Mouse (Mus musculus) midbrain, embryonic 13.5 days (tissue): Measurements from ENCODE around the gene Zc3h4. TPM values are rescaled to one million over a fixed set of nuclear protein-coding genes. Genes with fewer than 3 reads are reported as not detected.
A peak's percentile ranks its signal among the peaks of the same experiment; 100 is the strongest.

ENCODE experiments used
- ATAC-seq: fragments of 200-750 bp; cut with Nextera tagmentation; 2 replicates; pipeline ENCODE4 v1.8.0; 2017; ENCODE audit warnings: mild to moderate bottlenecking, moderate TSS enrichment, moderate library complexity
- H3K27ac ChIP-seq: fragments of 300-500 bp; sonication (generic); 2 replicates; pipeline ENCODE4 v1.5.1; 2015; ENCODE audit warnings: inconsistent platforms, mild to moderate bottlenecking, moderate library complexity
- H3K27me3 ChIP-seq: fragments of 300-500 bp; sonication (generic); 2 replicates; pipeline ENCODE4 v1.6.1; 2015; ENCODE audit warnings: mild to moderate bottlenecking, inconsistent platforms
- H3K36me3 ChIP-seq: fragments of 300-500 bp; sonication (generic); 2 replicates; pipeline ENCODE4 v1.6.1; 2015; ENCODE audit warnings: mild to moderate bottlenecking, inconsistent platforms
- H3K4me1 ChIP-seq: fragments of 300-500 bp; sonication (generic); replicated peaks from 2 replicates; pipeline ENCODE4 v1.6.1; 2015; ENCODE audit warnings: inconsistent platforms
- H3K4me2 ChIP-seq: fragments of 300-500 bp; sonication (generic); replicated peaks from 2 replicates; pipeline ENCODE4 v1.6.1; 2015; ENCODE audit warnings: moderate library complexity, mild to moderate bottlenecking, inconsistent platforms
- H3K4me3 ChIP-seq: fragments of 300-500 bp; sonication (generic); replicated peaks from 2 replicates; pipeline ENCODE4 v1.5.1; 2015; ENCODE audit warnings: mild to moderate bottlenecking, inconsistent platforms
- H3K9ac ChIP-seq: fragments of 300-500 bp; sonication (generic); replicated peaks from 2 replicates; pipeline ENCODE4 v1.6.1; 2015; ENCODE audit warnings: mild to moderate bottlenecking, inconsistent platforms
- H3K9me3 ChIP-seq: fragments of 300-500 bp; sonication (generic); 2 replicates; pipeline ENCODE4 v1.6.1; 2016; ENCODE audit warnings: mild to moderate bottlenecking, inconsistent platforms
- WGBS: fragments of 180-500 bp; shearing (Covaris S2); methylation state at CpG from one replicate; pipeline ENCODE4 v1.1.7; 2015; 5-methylcytosine and 5-hydroxymethylcytosine counted together
- polyA plus RNA-seq: library from polyadenylated mRNA; unstranded; fragments of >200 nt; fragmentation: Nextera tagmentation; extraction: Ambion mirVana; gene quantifications from 2 replicates; pipeline ENCODE4 v1.2.1, GENCODE M21; 2015

The Zc3h4 gene
- polyA plus RNA-seq, 1 experiment from 2014 or later: 22.1 TPM

GRCm38 (mm10) chr7:16402968-16403948, 2.5 kb downstream of the Zc3h4 start:
- Histone ChIP-seq H3K27ac (peak overlapping the region; percentile 100), H3K4me1 (peaks cover 44% of the 10 kb centered on the region), H3K4me3 (peak overlapping the region; percentile 82), H3K36me3 (no peaks in the 10 kb centered on the region), H3K4me2 (peak overlapping the region; percentile 90), H3K9ac (peak overlapping the region; percentile 100), H3K9me3 (no peaks in the 10 kb centered on the region), H3K27me3 (no peaks in the 10 kb centered on the region)
- 26% methylated on average over 21 of the region's 21 CpGs for WGBS
- no peak for ATAC-seq

GRCm38 (mm10) chr7:16404315-16405072, 3.8 kb downstream of the Zc3h4 start:
- WGBS: 85% methylated on average over 3 of the region's 3 CpGs
- peak overlapping the region; percentile 35 for H3K4me2 ChIP-seq

GRCm38 (mm10) chr7:16405073-16405455, 4.4 kb downstream of the Zc3h4 start:
- WGBS: 88% methylated on average over 2 of the region's 2 CpGs
- Histone ChIP-seq H3K4me1 (peaks cover 35% of the 10 kb centered on the region), H3K36me3 (no peaks in the 10 kb centered on the region), H3K9me3 (no peaks in the 10 kb centered on the region), H3K27me3 (no peaks in the 10 kb centered on the region), H3K4me3 (peak overlapping the region; percentile 8; the same call in 1 of the 2 replicates), H3K27ac (peak overlapping the region; percentile 27), H3K9ac (peak overlapping the region; percentile 49), H3K4me2 (peak overlapping the region; percentile 35)
- no peak for ATAC-seq

More at GRCm38 (mm10) chr7:16404315-16405072, 3.8 kb downstream of the Zc3h4 start:
- Histone ChIP-seq H3K27me3 (no peaks in the 10 kb centered on the region), H3K36me3 (no peaks in the 10 kb centered on the region), H3K27ac (peak overlapping the region; percentile 27), H3K9me3 (no peaks in the 10 kb centered on the region), H3K9ac (peak overlapping the region; percentile 49), H3K4me1 (peaks cover 35% of the 10 kb centered on the region), H3K4me3 (no peak overlapping the region; the same call in 1 of the 2 replicates)
- no peak for ATAC-seq

- Histone ChIP-seq H3K27me3 (no peaks in the 10 kb centered on the region), H3K4me2 (peak overlapping the region; percentile 35), H3K4me1 (peaks cover 35% of the 10 kb centered on the region), H3K9ac (peak overlapping the region; percentile 49), H3K36me3 (no peaks in the 10 kb centered on the region), H3K27ac (peak overlapping the region; percentile 27), H3K4me3 (peak overlapping the region; percentile 8; the same call in 1 of the 2 replicates), H3K9me3 (no peaks in the 10 kb centered on the region)
- 78% methylated on average over 11 of the region's 11 CpGs for WGBS
- ATAC-seq: no peak
These were observed 5.0 kb downstream of the Zc3h4 start for GRCm38 (mm10) chr7:16405516-16406351.

DNA sequence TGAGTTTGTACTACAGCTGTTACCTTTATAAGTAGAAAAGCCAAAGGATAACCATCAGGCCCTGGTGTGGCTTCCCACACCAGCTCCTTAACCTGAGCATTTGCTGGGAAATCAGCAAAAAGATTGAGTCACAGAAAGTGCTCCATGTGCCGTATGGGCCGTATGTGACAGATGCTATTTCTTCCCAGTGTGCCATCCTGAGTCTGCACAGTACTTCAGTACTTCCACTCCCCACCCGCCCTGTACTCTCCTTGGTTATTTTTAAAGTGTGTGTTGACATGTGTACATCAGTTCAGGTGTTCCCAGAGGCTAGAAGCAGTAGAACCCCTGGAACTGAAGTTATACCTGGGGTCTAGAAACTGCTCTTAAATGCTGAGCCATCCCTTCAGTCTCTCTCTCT, 6.3 kb downstream of the Zc3h4 start:
- Histone ChIP-seq H3K9ac (no peak overlapping the region), H3K4me3 (no peak overlapping the region), H3K9me3 (no peaks in the 10 kb centered on the region), H3K27ac (no peak overlapping the region), H3K36me3 (peaks cover 7% of the 10 kb centered on the region; the same call in 1 of the 2 replicates), H3K27me3 (no peaks in the 10 kb centered on the region), H3K4me1 (peaks cover 47% of the 10 kb centered on the region), H3K4me2 (no peak overlapping the region)
- ATAC-seq: no peak
- 92% methylated on average over 3 of the region's 3 CpGs for WGBS

DNA sequence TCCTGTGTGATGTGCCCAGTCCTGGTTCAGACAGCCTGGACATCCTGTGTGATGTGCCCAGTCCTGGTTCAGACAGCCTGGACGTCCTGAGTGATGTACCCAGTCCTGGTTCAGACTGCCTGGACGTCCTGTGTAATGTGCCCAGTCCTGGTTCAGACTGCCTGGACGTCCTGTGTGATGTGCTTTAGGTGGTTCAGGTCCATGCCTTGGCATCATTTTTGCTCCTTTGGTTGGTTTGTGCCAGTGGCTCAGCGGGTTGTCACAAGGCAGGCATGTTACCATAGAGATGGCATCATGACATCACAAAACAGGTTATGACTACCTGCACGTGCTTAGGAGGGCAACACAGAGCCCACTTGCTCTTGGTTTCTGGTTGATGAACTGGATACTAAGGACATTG, 10.4 kb downstream of the Zc3h4 start:
- Histone ChIP-seq H3K27ac (no peak overlapping the region), H3K4me2 (no peak overlapping the region), H3K4me1 (peaks cover 42% of the 10 kb centered on the region), H3K9me3 (no peaks in the 10 kb centered on the region), H3K9ac (no peak overlapping the region), H3K4me3 (no peak overlapping the region), H3K27me3 (no peaks in the 10 kb centered on the region), H3K36me3 (peaks cover 7% of the 10 kb centered on the region; the same call in 1 of the 2 replicates)
- WGBS: 91% methylated on average over 5 of the region's 5 CpGs
- no peak for ATAC-seq

- Histone ChIP-seq H3K4me3 (no peak overlapping the region), H3K4me1 (peaks cover 35% of the 10 kb centered on the region), H3K27ac (peak overlapping the region; percentile 62), H3K27me3 (no peaks in the 10 kb centered on the region), H3K36me3 (peaks cover 19% of the 10 kb centered on the region), H3K9me3 (no peaks in the 10 kb centered on the region), H3K9ac (peak overlapping the region; percentile 45), H3K4me2 (peak overlapping the region; percentile 3; the same call in 1 of the 2 replicates)
- WGBS: 84% methylated on average over 8 of the region's 8 CpGs
- ATAC-seq: peak; percentile 26; the same call in 1 of the 2 replicates
These were observed 11.6 kb downstream of the Zc3h4 start for GRCm38 (mm10) chr7:16412220-16412896.

GRCm38 (mm10) chr7:16412930-16413329, 12.2 kb downstream of the Zc3h4 start:
- 32% methylated on average over 2 of the region's 2 CpGs for WGBS
- no peak overlapping the region for H3K4me3 ChIP-seq
- H3K9me3 ChIP-seq: no peaks in the 10 kb centered on the region
- H3K36me3 ChIP-seq: peaks cover 24% of the 10 kb centered on the region
- H3K9ac ChIP-seq: peak overlapping the region; percentile 45
- peak overlapping the region; percentile 62 for H3K27ac ChIP-seq
- no peaks in the 10 kb centered on the region for H3K27me3 ChIP-seq
- peaks cover 35% of the 10 kb centered on the region for H3K4me1 ChIP-seq
- peak overlapping the region; percentile 3; the same call in 1 of the 2 replicates for H3K4me2 ChIP-seq
- ATAC-seq: peak; percentile 40; the same call in 1 of the 2 replicates

- peaks cover 49% of the 10 kb centered on the region for H3K36me3 ChIP-seq
- peaks cover 35% of the 10 kb centered on the region for H3K4me1 ChIP-seq
- H3K27me3 ChIP-seq: no peaks in the 10 kb centered on the region
- no peaks in the 10 kb centered on the region for H3K9me3 ChIP-seq
- no peak for ATAC-seq
- no peak overlapping the region for H3K27ac ChIP-seq
- 87% methylated on average over 3 of the region's 3 CpGs for WGBS
- no peak overlapping the region for H3K9ac ChIP-seq
- H3K4me2 ChIP-seq: no peak overlapping the region
- no peak overlapping the region for H3K4me3 ChIP-seq
These were observed 14.7 kb downstream of the Zc3h4 start for GRCm38 (mm10) chr7:16415426-16415825.

GRCm38 (mm10) chr7:16417141-16417771, 16.5 kb downstream of the Zc3h4 start:
- no peak for ATAC-seq

More at GRCm38 (mm10) chr7:16417141-16417771, 16.5 kb downstream of the Zc3h4 start:
- no peak overlapping the region for H3K27ac ChIP-seq
- H3K4me2 ChIP-seq: no peak overlapping the region
- WGBS: 96% methylated on average over 10 of the region's 10 CpGs
- H3K36me3 ChIP-seq: peaks cover 61% of the 10 kb centered on the region
- no peak overlapping the region for H3K9ac ChIP-seq
- H3K9me3 ChIP-seq: no peaks in the 10 kb centered on the region
- no peak overlapping the region for H3K4me3 ChIP-seq
- no peaks in the 10 kb centered on the region for H3K27me3 ChIP-seq
- H3K4me1 ChIP-seq: peaks cover 21% of the 10 kb centered on the region
